Mouse (Mus musculus) embryonic facial prominence, embryonic 12.5 days (tissue): Measurements from ENCODE around the gene Rhebl1. TPM values are rescaled to one million over a fixed set of nuclear protein-coding genes. Genes with fewer than 3 reads are reported as not detected.
"Not testable (repeated sequence)": the region's sequence is repeated elsewhere in the genome, so short reads cannot be mapped to it uniquely, and the experiment has no call there.

Experiments used
- ATAC-seq: fragments of 200-750 bp; cut with Nextera tagmentation; 2 replicates; pipeline ENCODE4 v1.8.0; 2017; ENCODE audit not compliant: insufficient number of reproducible peaks, insufficient read depth, low FRiP score, low TSS enrichment
- H3K27ac ChIP-seq: fragments of 300-500 bp; sonication (generic); 2 replicates; pipeline ENCODE4 v1.5.1; 2016; ENCODE audit warnings: mild to moderate bottlenecking
- H3K27me3 ChIP-seq: fragments of 300-500 bp; sonication (generic); 2 replicates; pipeline ENCODE4 v1.6.1; 2016; ENCODE audit warnings: mild to moderate bottlenecking, moderate library complexity
- H3K36me3 ChIP-seq: fragments of 300-500 bp; sonication (generic); 2 replicates; pipeline ENCODE4 v1.6.1; 2016; ENCODE audit warnings: mild to moderate bottlenecking
- H3K4me1 ChIP-seq: fragments of 300-500 bp; sonication (generic); 2 replicates; pipeline ENCODE4 v1.6.1; 2016
- H3K4me2 ChIP-seq: fragments of 300-500 bp; sonication (generic); replicated peaks from 2 replicates; pipeline ENCODE4 v1.6.1; 2016; ENCODE audit warnings: mild to moderate bottlenecking, moderate library complexity
- H3K4me3 ChIP-seq: fragments of 300-500 bp; sonication (generic); 2 replicates; pipeline ENCODE4 v1.5.1; 2016; ENCODE audit warnings: mild to moderate bottlenecking
- H3K9ac ChIP-seq: fragments of 300-500 bp; sonication (generic); 2 replicates; pipeline ENCODE4 v1.6.1; 2016; ENCODE audit warnings: mild to moderate bottlenecking, moderate library complexity
- H3K9me3 ChIP-seq: fragments of 300-500 bp; sonication (generic); 2 replicates; pipeline ENCODE4 v1.6.1; 2016; ENCODE audit warnings: mild to moderate bottlenecking, moderate library complexity
- WGBS: fragments of 180-500 bp; shearing (Covaris S2); methylation state at CpG from one replicate; pipeline ENCODE4 v1.1.7; 2016; 5-methylcytosine and 5-hydroxymethylcytosine counted together
- polyA plus RNA-seq: library from polyadenylated mRNA; unstranded; fragments of >200 nt; fragmentation: Nextera tagmentation; extraction: Ambion mirVana; gene quantifications from 2 replicates; pipeline ENCODE4 v1.2.1, GENCODE M21; 2016

Rhebl1 gene
- polyA plus RNA-seq = 19.3 and 20.7 TPM in 2 replicates

DNA sequence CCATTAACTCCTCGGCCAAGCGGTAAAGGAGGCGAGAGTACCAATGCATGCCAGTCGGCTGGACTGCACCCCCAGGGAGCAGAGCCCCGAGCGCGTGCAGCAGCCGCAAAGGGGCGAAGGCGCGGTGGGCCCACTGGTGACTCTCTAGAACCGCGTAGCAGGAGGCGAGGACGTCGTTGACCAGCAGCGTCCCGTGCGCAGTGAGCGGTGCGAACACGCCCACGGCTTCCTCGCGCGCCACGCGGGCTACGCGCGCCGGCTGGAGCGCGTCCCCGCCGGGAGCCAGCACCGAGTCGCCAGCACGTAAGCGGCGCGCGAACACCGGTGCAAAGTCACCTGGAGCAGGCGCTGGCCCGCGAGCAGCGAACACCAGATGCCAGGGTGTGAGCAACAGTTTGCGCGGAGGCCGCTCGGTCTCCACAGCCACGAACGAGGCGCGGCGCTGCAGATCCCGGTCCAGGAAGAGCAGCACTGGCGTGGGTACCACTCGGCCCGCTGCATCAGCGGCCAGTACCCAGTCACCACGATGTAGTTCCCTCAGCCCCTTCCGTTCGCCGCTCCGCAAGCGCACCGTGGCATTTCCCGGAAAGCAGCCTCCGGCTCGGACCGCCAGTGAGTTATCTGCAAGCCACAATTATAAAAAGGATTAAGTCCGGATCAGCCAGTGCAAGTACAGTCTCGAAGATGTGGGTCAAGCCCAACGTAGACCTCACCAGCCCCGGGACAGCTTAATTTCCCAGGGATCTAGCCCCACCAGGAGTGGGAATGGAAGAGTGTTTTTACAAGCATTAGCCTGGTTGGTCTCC is at the start of gene Rhebl1:
Gene Rhebl1, minus strand, starts transcription at position 601 of the 806 bp plus-strand sequence.
- Histone ChIP-seq H3K4me2 (peak within 1 kb of the TSS; percentile 98), H3K27ac (no peak within 1 kb of the TSS), H3K9ac (peak within 1 kb of the TSS; percentile 57), H3K4me3 (peak within 1 kb of the TSS; percentile 52), H3K4me1 (peaks cover 37% of the 10 kb centered on the region), H3K36me3 (no peaks in the 10 kb centered on the region), H3K9me3 (no peaks in the 10 kb centered on the region), H3K27me3 (peaks cover 83% of the 10 kb centered on the region)
- 1% methylated on average over 77 of the region's 77 CpGs for WGBS
- no peak for ATAC-seq

DNA sequence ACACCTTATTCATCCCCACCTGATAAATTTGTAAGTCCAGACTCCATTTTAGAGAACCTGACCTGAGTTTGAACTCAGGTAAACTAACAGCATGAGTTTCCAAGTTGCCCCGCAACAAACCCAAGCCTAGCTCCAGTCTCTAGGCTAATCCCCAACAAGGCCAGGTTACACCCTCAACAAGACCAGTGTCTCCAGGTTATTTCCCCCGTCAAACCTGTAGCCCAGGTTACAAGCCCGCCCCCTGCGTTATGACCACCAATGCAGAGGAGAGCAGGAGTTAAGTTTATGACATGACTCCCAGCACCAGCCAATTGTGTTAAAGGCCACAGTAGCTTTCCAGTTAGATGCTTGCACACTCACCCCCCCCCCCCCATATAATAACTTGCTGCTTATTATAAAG is 48.8 kb upstream of the Rhebl1 start:
- Histone ChIP-seq H3K4me2 (no peak overlapping the region), H3K9ac (no peak overlapping the region), H3K27me3 (no peaks in the 10 kb centered on the region), H3K9me3 (no peaks in the 10 kb centered on the region), H3K4me3 (no peak overlapping the region), H3K36me3 (no peaks in the 10 kb centered on the region), H3K4me1 (no peaks in the 10 kb centered on the region), H3K27ac (no peak overlapping the region)
- 71% methylated on average over 4 of the region's 4 CpGs for WGBS
- ATAC-seq = no peak

DNA sequence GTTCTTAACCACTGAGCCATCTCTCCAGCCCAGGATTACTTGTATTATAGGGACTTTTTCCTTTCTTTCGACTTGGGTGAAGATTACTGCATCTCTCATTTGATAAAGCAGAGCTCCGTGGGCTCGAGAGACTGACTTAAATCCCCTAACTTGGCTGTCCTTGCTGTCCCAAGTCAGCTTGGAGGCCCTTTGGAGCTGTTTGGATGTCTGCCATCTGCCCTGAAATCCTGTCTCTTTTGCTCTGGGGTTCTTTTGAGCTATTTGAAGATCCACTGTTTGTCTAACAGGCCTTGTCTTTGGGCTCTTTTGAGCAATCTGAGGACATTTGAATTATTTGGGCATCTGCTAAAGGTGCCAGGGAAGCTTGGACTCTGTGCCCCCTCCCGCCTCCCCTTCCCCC is 47.7 kb upstream of the Rhebl1 start:
- Histone ChIP-seq H3K4me1 (no peaks in the 10 kb centered on the region), H3K4me2 (no peak overlapping the region), H3K4me3 (no peak overlapping the region), H3K27ac (no peak overlapping the region), H3K9ac (no peak overlapping the region), H3K27me3 (no peaks in the 10 kb centered on the region), H3K36me3 (no peaks in the 10 kb centered on the region), H3K9me3 (no peaks in the 10 kb centered on the region)
- 87% methylated on average over 4 of the region's 4 CpGs for WGBS
- ATAC-seq = no peak

DNA sequence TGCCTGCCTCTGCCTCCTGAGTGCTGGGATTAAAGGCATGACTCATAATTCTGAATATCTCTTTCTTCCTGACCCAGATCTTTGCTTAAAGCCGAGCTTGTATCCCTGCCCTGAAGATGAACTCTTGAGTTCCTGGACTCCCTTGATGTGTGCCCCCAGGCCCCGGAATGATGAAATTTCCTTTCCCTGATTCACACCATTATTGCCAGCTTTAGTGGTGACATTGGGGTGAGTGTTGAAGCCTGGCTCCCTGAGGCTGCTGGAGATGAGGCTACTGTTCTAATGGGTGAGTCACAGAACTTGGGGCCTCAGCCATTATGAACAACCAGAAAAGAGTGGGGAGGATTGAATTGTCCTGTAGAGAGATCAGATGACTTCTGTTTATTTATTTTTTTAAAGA is 47.2 kb upstream of the Rhebl1 start:
- no peak for ATAC-seq
- WGBS = 54% methylated on average over 2 of the region's 2 CpGs
- H3K27me3 ChIP-seq = no peaks in the 10 kb centered on the region
- H3K4me1 ChIP-seq = no peaks in the 10 kb centered on the region
- no peak overlapping the region for H3K9ac ChIP-seq
- H3K4me2 ChIP-seq = no peak overlapping the region
- no peak overlapping the region for H3K27ac ChIP-seq
- no peak overlapping the region for H3K4me3 ChIP-seq
- H3K36me3 ChIP-seq = no peaks in the 10 kb centered on the region
- no peaks in the 10 kb centered on the region for H3K9me3 ChIP-seq

DNA sequence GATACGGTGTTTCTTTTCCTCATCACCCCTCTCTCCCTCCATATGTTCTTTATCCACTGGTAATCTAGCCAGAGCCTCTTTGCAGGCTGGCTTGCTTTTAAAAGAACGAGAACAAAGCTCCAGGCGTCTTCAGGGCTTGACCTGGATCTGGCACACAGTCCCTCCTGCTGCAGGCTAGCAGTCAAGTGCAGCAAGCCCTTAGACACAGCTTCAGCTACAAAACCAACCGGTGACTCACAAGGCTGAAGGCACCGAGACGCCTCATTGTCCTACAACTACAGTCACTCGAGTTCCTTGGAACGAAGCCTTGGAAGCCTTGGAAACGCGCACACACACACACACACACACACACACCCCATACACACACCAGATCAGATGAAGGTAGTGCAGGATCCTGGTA is 46.5 kb upstream of the Rhebl1 start:
- Histone ChIP-seq H3K9me3 (no peaks in the 10 kb centered on the region), H3K9ac (no peak overlapping the region), H3K27me3 (no peaks in the 10 kb centered on the region), H3K4me2 (no peak overlapping the region), H3K4me3 (no peak overlapping the region), H3K27ac (no peak overlapping the region), H3K4me1 (peaks cover 1% of the 10 kb centered on the region), H3K36me3 (no peaks in the 10 kb centered on the region)
- no peak for ATAC-seq
- 70% methylated on average over 10 of the region's 10 CpGs for WGBS

DNA sequence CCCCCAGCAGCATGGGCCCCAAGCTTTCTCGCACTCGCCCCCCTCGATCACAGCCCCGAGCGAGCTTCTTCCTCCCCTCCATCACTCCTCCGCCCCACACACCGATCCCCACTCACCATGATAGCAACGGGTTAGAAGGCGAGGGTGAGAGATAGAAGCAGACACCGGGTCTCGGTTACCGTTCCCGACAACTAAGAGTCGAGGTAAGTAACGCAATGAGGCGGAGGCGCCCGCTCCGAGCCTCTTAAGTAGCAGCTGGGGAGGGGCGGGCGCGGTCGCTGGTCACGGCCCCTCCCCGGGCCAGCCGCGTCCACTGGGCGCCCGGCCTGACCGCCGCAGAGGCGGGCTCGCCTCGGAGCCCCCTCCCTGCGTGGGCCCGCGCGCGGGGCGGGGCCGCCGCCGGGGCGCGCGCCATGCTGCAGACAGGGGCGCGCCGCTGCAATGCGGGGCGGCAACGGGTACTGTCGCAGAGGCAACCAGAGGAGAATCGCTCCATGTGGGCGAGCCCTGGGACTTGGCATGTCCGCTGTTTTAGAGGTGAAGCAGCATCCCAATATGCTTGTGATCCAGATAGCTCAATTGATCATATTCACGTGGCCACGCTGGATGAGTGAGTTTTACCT is 40.0 kb upstream of the Rhebl1 start, which contains the start of gene Tuba1b:
Gene Tuba1b, minus strand, starts transcription at position 349 of the 623 bp plus-strand sequence.
- peaks cover 8% of the 10 kb centered on the region for H3K4me1 ChIP-seq
- peak within 1 kb of the TSS; percentile 92 for H3K9ac ChIP-seq
- H3K4me2 ChIP-seq = peak within 1 kb of the TSS; percentile 94
- no peaks in the 10 kb centered on the region for H3K9me3 ChIP-seq
- H3K4me3 ChIP-seq = peak within 1 kb of the TSS; percentile 79
- H3K27me3 ChIP-seq = no peaks in the 10 kb centered on the region
- H3K27ac ChIP-seq = peak within 1 kb of the TSS; percentile 99
- peak; percentile 89 for ATAC-seq
- WGBS = under 1% methylated on average over 58 of the region's 58 CpGs
- H3K36me3 ChIP-seq = peaks cover 9% of the 10 kb centered on the region

DNA sequence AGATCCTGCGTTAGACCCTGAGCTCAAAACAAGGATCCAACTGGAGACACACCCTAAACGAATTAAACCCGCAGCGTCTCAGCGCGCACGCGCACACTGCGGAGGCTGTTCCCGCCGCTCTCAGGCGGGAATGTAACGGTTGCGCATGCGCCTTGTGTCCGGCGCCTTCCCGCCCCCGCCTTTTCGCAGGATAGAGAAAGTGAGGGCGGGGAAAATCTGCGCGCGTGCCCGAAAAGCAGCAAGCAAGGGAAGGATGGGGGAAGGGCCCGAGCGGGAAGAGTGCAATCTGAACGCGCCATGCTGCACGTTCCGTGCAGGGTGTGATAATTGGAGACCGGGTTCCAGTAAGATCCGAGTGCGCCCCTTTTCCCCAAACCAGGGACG is 39.5 kb upstream of the Rhebl1 start:
- under 1% methylated on average over 35 of the region's 35 CpGs for WGBS
- ATAC-seq = peak; percentile 78
- Histone ChIP-seq H3K4me1 (peaks cover 9% of the 10 kb centered on the region), H3K9me3 (no peaks in the 10 kb centered on the region), H3K27ac (peak overlapping the region; percentile 99), H3K4me2 (peak overlapping the region; percentile 94), H3K27me3 (no peaks in the 10 kb centered on the region), H3K4me3 (peak overlapping the region; percentile 79), H3K36me3 (peaks cover 9% of the 10 kb centered on the region), H3K9ac (peak overlapping the region; percentile 92)

DNA sequence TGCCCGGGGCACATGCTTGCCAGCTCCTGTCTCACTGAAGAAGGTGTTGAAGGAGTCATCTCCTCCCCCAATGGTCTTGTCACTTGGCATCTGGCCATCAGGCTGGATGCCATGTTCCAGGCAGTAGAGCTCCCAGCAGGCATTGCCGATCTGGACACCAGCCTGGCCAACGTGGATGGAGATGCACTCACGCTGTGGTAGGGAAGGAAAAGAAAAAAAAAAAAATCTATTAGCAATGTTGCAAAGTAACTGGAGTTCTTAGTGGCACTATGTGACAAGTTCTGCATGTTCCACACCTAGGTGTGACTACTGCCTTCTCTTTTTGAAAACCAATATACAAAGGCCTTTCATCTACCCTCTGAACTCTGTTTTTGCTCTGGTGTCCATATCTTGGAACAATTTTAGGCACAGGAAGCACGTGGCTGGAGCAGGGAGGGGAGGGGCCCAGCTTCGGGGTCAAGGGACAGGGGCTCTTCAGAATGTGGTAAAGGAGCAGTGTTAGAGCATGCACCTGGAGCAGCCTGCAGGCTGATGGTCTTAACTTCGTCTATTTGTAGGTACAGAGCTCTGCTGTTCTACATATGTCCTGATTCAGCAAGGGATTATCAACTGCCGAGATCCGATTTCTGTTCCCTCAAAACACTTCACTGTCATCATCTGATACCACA is 38.8 kb upstream of the Rhebl1 start:
- H3K27me3 ChIP-seq, H3K9me3 ChIP-seq, H3K36me3 ChIP-seq, ATAC-seq: not testable (repeated sequence)
- Histone ChIP-seq H3K9ac (peak overlapping the region; percentile 92), H3K4me1 (peaks cover 10% of the 10 kb centered on the region), H3K4me2 (peak overlapping the region; percentile 94), H3K27ac (peak overlapping the region; percentile 99), H3K4me3 (peak overlapping the region; percentile 79)
- 16% methylated on average over 8 of the region's 9 CpGs for WGBS

DNA sequence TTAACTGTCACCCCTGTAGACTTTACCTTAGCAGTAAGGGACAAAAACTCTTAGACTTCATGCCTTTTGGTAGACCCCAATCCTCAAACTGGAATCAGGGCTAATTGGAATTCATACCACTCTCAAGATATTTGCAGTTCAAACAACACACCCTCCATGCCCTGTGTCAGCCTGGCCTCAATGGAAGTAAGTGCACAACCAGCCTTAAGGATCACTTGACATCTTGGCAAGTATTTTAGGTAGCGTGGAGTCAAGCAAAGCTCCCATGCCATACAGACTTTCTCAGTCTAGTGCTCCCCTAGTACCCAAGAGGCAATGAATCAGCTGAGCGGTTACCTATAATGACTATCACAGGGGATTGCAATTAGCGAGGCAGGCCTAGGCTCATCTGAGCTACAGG is 36.7 kb upstream of the Rhebl1 start:
- H3K27me3 ChIP-seq = no peaks in the 10 kb centered on the region
- ATAC-seq = no peak
- H3K4me1 ChIP-seq = peaks cover 10% of the 10 kb centered on the region
- H3K9ac ChIP-seq = no peak overlapping the region
- H3K9me3 ChIP-seq = no peaks in the 10 kb centered on the region
- no peak overlapping the region for H3K4me2 ChIP-seq
- no peak overlapping the region for H3K27ac ChIP-seq
- H3K4me3 ChIP-seq = no peak overlapping the region
- peaks cover 9% of the 10 kb centered on the region for H3K36me3 ChIP-seq
- WGBS = 73% methylated on average over 3 of the region's 3 CpGs

DNA sequence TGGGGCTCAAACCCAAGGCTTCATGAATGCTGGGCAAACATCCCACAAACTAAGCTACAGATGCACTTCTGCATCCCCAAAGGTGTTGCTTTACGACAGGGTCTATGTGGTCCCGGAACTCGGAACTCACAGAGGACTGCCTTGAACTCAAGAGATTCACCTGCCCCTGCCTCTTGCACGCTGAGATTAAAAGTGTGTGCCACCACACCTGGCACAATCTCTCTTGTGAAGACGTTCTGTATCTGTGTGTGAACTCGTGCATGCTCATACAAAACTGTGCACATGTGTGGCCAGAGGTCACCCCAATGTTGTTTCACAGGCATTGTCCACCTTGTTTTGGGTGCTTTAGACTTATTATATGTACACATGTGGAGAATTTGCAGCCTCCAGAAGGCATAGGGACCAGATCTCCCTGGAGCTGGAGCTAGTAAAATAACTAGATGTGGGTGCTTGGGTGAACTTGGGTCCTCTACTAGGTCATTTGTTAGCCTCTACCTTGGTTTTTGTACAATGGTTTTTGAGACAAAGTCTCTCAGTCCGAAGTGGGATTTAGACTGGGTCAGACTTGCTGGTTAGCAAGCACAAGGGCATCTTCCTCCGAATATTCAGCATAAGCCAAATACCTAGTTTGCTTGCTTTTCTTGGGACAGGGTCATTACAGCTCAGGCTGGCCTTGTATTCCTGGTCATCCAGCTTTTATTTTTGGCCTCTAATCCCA is 35.8 kb upstream of the Rhebl1 start:
- H3K4me2 ChIP-seq = no peak overlapping the region
- peaks cover 2% of the 10 kb centered on the region; the same call in 1 of the 2 replicates for H3K4me1 ChIP-seq
- no peak overlapping the region for H3K4me3 ChIP-seq
- no peak overlapping the region for H3K27ac ChIP-seq
- no peaks in the 10 kb centered on the region for H3K27me3 ChIP-seq
- peaks cover 9% of the 10 kb centered on the region for H3K36me3 ChIP-seq
- WGBS = 57% methylated on average over 8 of the region's 8 CpGs
- no peak overlapping the region for H3K9ac ChIP-seq
- ATAC-seq = no peak
- H3K9me3 ChIP-seq = no peaks in the 10 kb centered on the region

DNA sequence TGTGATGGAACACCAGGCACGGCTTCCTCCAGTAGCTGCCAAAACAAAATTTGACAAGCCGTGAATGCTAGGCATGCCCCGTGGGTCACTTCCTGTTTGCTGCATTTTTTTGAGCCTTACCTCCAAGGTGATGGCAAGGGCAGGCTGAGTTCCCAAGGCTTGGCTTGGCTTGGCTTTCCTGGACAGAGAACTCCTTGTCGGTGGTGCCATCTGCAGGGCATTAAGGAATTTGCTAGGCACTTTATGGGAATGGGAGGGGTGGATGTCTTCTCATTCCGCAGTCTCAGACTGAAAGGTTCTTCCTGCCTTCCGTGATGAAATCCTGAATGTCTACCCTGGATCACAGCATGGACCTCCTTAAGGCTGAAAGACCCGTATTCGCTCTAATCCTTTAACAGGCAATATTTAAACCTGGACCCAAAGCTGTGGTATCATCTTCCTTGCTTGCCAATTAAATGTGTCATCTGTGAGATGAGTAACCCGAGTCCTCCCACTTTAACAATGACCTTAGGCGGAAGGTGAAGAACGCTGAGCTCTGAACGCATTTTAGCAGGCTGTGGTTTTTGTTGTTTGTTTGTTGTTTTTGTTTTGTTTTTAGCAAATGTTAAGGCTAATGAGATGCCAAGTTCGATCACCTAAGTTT is 34.4 kb upstream of the Rhebl1 start:
- Histone ChIP-seq H3K36me3 (peaks cover 9% of the 10 kb centered on the region), H3K4me3 (no peak overlapping the region), H3K9me3 (no peaks in the 10 kb centered on the region), H3K27me3 (no peaks in the 10 kb centered on the region), H3K9ac (no peak overlapping the region), H3K4me2 (no peak overlapping the region), H3K27ac (no peak overlapping the region), H3K4me1 (0 out of 2 replicates have a peak, but pooled peaks cover 2% of the 10 kb centered on the region)
- no peak for ATAC-seq
- 11% methylated on average over 13 of the region's 13 CpGs for WGBS
